Mouse (Mus musculus): Measurements from ENCODE around the gene Arf5.

The Arf5 gene

GRCm38 (mm10) chr6:28423313-28423712 is at the start of gene Arf5:
TSS of gene Arf5 (plus strand) at chr6:28423560.
- DNase-seq (ENCODE audit: low spot score): peak; percentile 82

- no peak for DNase-seq (ENCODE audit: low spot score)
Measured at GRCm38 (mm10) chr6:28381983-28382382, 41.4 kb upstream of the Arf5 start.

GRCm38 (mm10) chr6:28385169-28385568 is 38.2 kb upstream of the Arf5 start:
- DNase-seq (ENCODE audit: low spot score): no peak

GRCm38 (mm10) chr6:28389038-28389437 is 34.3 kb upstream of the Arf5 start:
- DNase-seq (ENCODE audit: low spot score): no peak

- DNase-seq (ENCODE audit: low spot score): no peak
Measured at GRCm38 (mm10) chr6:28396051-28396852, 27.1 kb upstream of the Arf5 start.

- DNase-seq (ENCODE audit: low spot score): no peak
Measured at GRCm38 (mm10) chr6:28396853-28397457, 26.4 kb upstream of the Arf5 start.

- DNase-seq (ENCODE audit: low spot score): no peak
Measured at GRCm38 (mm10) chr6:28397681-28398203, 25.6 kb upstream of the Arf5 start, which contains the start of gene Zfp800. TSS of gene Zfp800 (minus strand) at chr6:28398005.

- DNase-seq (ENCODE audit: low spot score): no peak
Measured at GRCm38 (mm10) chr6:28398726-28399125, 24.6 kb upstream of the Arf5 start.

- DNase-seq (ENCODE audit: low spot score): no peak
Measured at GRCm38 (mm10) chr6:28399791-28400190, 23.6 kb upstream of the Arf5 start.

- no peak for DNase-seq (ENCODE audit: low spot score)
Measured at GRCm38 (mm10) chr6:28410053-28410452, 13.3 kb upstream of the Arf5 start.

GRCm38 (mm10) chr6:28411236-28411635 is 12.1 kb upstream of the Arf5 start:
- no peak for DNase-seq (ENCODE audit: low spot score)

- DNase-seq (ENCODE audit: low spot score): no peak
Measured at GRCm38 (mm10) chr6:28416981-28417380, 6.4 kb upstream of the Arf5 start.

- DNase-seq (ENCODE audit: low spot score): no peak
Measured at GRCm38 (mm10) chr6:28418449-28418848, 4.9 kb upstream of the Arf5 start.

GRCm38 (mm10) chr6:28419673-28420072 is 3.7 kb upstream of the Arf5 start:
- no peak for DNase-seq (ENCODE audit: low spot score)

- DNase-seq (ENCODE audit: low spot score): no peak
Measured at GRCm38 (mm10) chr6:28420361-28420760, 3.0 kb upstream of the Arf5 start.

GRCm38 (mm10) chr6:28420865-28421264 is 2.5 kb upstream of the Arf5 start:
- no peak for DNase-seq (ENCODE audit: low spot score)

- DNase-seq (ENCODE audit: low spot score): peak; percentile 89
Measured at GRCm38 (mm10) chr6:28421469-28422000, 1.8 kb upstream of the Arf5 start.

GRCm38 (mm10) chr6:28422651-28423290 is 589 bp upstream of the Arf5 start:
- DNase-seq (ENCODE audit: low spot score): no peak

GRCm38 (mm10) chr6:28423767-28424695 is 671 bp downstream of the Arf5 start:
- peak; percentile 40 for DNase-seq (ENCODE audit: low spot score)

- DNase-seq (ENCODE audit: low spot score): no peak
Measured at GRCm38 (mm10) chr6:28425019-28425418, 1.7 kb downstream of the Arf5 start.

GRCm38 (mm10) chr6:28427096-28427839 is 3.9 kb downstream of the Arf5 start, which contains the start of gene Fscn3:
TSS of gene Fscn3 (plus strand) at chr6:28427789.
- no peak for DNase-seq (ENCODE audit: low spot score)

Measured in left cerebral cortex, adult 11 months (tissue).